Mouse (Mus musculus) hindbrain, embryonic 11.5 days (tissue): Measurements from ENCODE around the gene Slfn5. TPM values are rescaled to one million over a fixed set of nuclear protein-coding genes. Genes with fewer than 3 reads are reported as not detected.
"Not testable (repeated sequence)": the region's sequence is repeated elsewhere in the genome, so short reads cannot be mapped to it uniquely, and the experiment has no call there.

Source experiments
- ATAC-seq: fragments of 200-750 bp; cut with Nextera tagmentation; 2 replicates; pipeline ENCODE4 v1.8.0; 2017; ENCODE audit warnings: mild to moderate bottlenecking, moderate TSS enrichment, moderate library complexity; ENCODE audit not compliant: low FRiP score
- DNase-seq: peaks from one replicate; pipeline ENCODE4 v3.0.0-alpha.2; 2015; ENCODE audit warnings: low spot score
- H3K27ac ChIP-seq: fragments of 300-500 bp; sonication (generic); 2 replicates; pipeline ENCODE4 v1.5.1; 2014; ENCODE audit warnings: mild to moderate bottlenecking, low read depth, low read length
- H3K27me3 ChIP-seq: fragments of 300-500 bp; sonication (generic); 2 replicates; pipeline ENCODE4 v1.6.1; 2014; ENCODE audit warnings: mild to moderate bottlenecking, low read length, moderate library complexity, mixed read lengths; ENCODE audit not compliant: control insufficient read depth, insufficient read depth
- H3K36me3 ChIP-seq: fragments of 300-500 bp; sonication (generic); 2 replicates; pipeline ENCODE4 v1.6.1; 2014; ENCODE audit warnings: mild to moderate bottlenecking, low read length, moderate library complexity, mixed read lengths; ENCODE audit not compliant: control insufficient read depth, insufficient read depth
- H3K4me1 ChIP-seq: fragments of 300-500 bp; sonication (generic); replicated peaks from 2 replicates; pipeline ENCODE4 v1.6.1; 2014; ENCODE audit warnings: low read length, mixed read lengths; ENCODE audit not compliant: control insufficient read depth, insufficient read depth
- H3K4me2 ChIP-seq: fragments of 300-500 bp; sonication (generic); replicated peaks from 2 replicates; pipeline ENCODE4 v1.6.1; 2014; ENCODE audit warnings: mild to moderate bottlenecking, low read depth, low read length
- H3K4me3 ChIP-seq: fragments of 300-500 bp; sonication (generic); 2 replicates; pipeline ENCODE4 v1.5.1; 2014; ENCODE audit warnings: low read depth, low read length
- H3K9ac ChIP-seq: fragments of 300-500 bp; sonication (generic); 2 replicates; pipeline ENCODE4 v1.6.1; 2014; ENCODE audit warnings: low read depth, low read length
- H3K9me3 ChIP-seq: fragments of 300-500 bp; sonication (generic); 2 replicates; pipeline ENCODE4 v1.6.1; 2016; ENCODE audit warnings: low read length; ENCODE audit not compliant: control insufficient read depth
- WGBS: fragments of 180-500 bp; shearing (Covaris S2); extraction: QIAGEN DNeasy Blood & Tissue Kit; methylation state at CpG from one replicate; pipeline ENCODE4 v1.1.7; 2014; 5-methylcytosine and 5-hydroxymethylcytosine counted together
- polyA plus RNA-seq: library from polyadenylated mRNA; unstranded; fragments of >200 nt; fragmentation: Nextera tagmentation; extraction: Ambion mirVana; gene quantifications from 2 replicates; pipeline ENCODE4 v1.2.1, GENCODE M21; 2014

Slfn5 gene
- polyA plus RNA-seq, 1 experiment from 2014 or later: 1.3 TPM

DNA sequence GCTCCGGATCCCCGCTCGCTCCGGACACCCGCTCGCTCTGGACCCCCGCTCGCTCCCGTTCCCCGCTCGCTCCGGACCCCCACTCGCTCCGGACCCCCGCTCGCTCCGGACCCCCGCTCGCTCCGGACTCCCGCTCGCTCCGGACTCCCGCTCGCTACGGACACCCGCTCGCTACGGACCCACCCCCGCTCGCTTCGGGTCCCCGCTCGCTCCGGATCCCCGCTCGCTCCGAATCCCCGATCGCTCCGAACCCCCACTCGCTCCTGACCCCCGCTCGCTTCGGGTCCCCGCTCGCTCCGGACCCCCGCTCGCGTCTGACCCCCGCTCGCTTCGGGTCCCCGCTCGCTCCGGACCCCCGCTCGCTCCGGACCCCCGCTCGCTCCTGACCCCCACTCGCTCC lies 20.0 kb upstream of the Slfn5 start:
- WGBS: 1% methylated on average over 45 of the region's 63 CpGs
- Histone ChIP-seq H3K4me3 (peak overlapping the region; percentile 47), H3K9ac (peak overlapping the region; percentile 45; the same call in 1 of the 2 replicates), H3K27me3 (peaks cover 54% of the 10 kb centered on the region), H3K4me2 (peak overlapping the region; percentile 98)
- not testable (repeated sequence) for H3K4me1 ChIP-seq, H3K9me3 ChIP-seq, ATAC-seq, H3K36me3 ChIP-seq, H3K27ac ChIP-seq
- peak; percentile 36 for DNase-seq

GRCm38 (mm10) chr11:82931671-82932450 lies 19.3 kb upstream of the Slfn5 start:
- DNase-seq: peak; percentile 43
- ATAC-seq, H3K27ac ChIP-seq, H3K9me3 ChIP-seq, H3K4me1 ChIP-seq, H3K36me3 ChIP-seq: not testable (repeated sequence)
- Histone ChIP-seq H3K27me3 (peaks cover 54% of the 10 kb centered on the region), H3K9ac (peak overlapping the region; percentile 45), H3K4me2 (peak overlapping the region; percentile 98), H3K4me3 (peak overlapping the region; percentile 47)
- WGBS: 1% methylated on average over 71 of the region's 119 CpGs

DNA sequence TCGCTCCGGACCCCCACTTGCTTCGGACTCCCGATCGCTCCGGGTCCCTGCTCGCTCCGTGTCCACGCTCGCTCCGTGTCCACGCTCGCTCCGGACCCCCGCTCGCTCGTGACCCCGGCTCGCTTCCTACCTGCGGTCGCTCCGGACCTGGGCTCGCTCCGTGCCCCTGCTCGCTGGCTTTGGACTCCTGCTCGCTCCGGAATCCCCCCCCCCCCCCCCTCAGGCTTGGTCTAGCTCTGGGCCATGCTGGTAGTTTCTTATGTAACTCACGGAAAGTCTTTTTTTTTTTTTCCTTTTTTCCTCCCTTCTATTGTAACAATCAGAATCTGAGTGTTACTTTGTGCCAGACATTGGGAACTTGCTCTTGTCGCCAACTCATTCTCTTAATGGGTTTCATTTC lies 18.0 kb upstream of the Slfn5 start:
- peak; percentile 14 for DNase-seq

GRCm38 (mm10) chr11:82943336-82943735 lies 7.8 kb upstream of the Slfn5 start:
- Histone ChIP-seq H3K36me3 (no peaks in the 10 kb centered on the region), H3K4me2 (no peak overlapping the region), H3K9ac (no peak overlapping the region), H3K27ac (no peak overlapping the region), H3K4me1 (no peaks in the 10 kb centered on the region), H3K27me3 (no peaks in the 10 kb centered on the region), H3K4me3 (no peak overlapping the region), H3K9me3 (no peaks in the 10 kb centered on the region)
- WGBS: 62% methylated on average over 6 of the region's 6 CpGs
- DNase-seq: no peak
- no peak for ATAC-seq

More for the DNA sequence above, 18.0 kb upstream of the Slfn5 start:
- Histone ChIP-seq H3K36me3 (no peaks in the 10 kb centered on the region), H3K27ac (no peak overlapping the region), H3K9ac (no peak overlapping the region), H3K4me1 (0 out of 2 replicates have a peak, but pooled peaks cover 2% of the 10 kb centered on the region), H3K4me3 (peak overlapping the region; percentile 47), H3K27me3 (peaks cover 52% of the 10 kb centered on the region), H3K9me3 (no peaks in the 10 kb centered on the region), H3K4me2 (peak overlapping the region; percentile 98)
- no peak for ATAC-seq
- 3% methylated on average over 28 of the region's 29 CpGs for WGBS

GRCm38 (mm10) chr11:82945636-82946035 lies 5.5 kb upstream of the Slfn5 start:
- no peak overlapping the region for H3K27ac ChIP-seq
- DNase-seq (no peak), ATAC-seq (no peak)
- peaks cover 6% of the 10 kb centered on the region for H3K27me3 ChIP-seq
- no peak overlapping the region for H3K9ac ChIP-seq
- H3K4me2 ChIP-seq: no peak overlapping the region
- no peaks in the 10 kb centered on the region for H3K4me1 ChIP-seq
- no peaks in the 10 kb centered on the region for H3K9me3 ChIP-seq
- 81% methylated on average over 2 of the region's 2 CpGs for WGBS
- H3K4me3 ChIP-seq: no peak overlapping the region
- no peaks in the 10 kb centered on the region for H3K36me3 ChIP-seq

GRCm38 (mm10) chr11:82947457-82947856 lies 3.7 kb upstream of the Slfn5 start:
- ATAC-seq (no peak), DNase-seq (no peak)
- no peaks in the 10 kb centered on the region for H3K9me3 ChIP-seq
- H3K27me3 ChIP-seq: peaks cover 22% of the 10 kb centered on the region
- no peak overlapping the region for H3K27ac ChIP-seq
- no peak overlapping the region for H3K9ac ChIP-seq
- no peak overlapping the region for H3K4me3 ChIP-seq
- H3K4me2 ChIP-seq: no peak overlapping the region
- 53% methylated on average over 4 of the region's 4 CpGs for WGBS
- H3K36me3 ChIP-seq: no peaks in the 10 kb centered on the region
- H3K4me1 ChIP-seq: no peaks in the 10 kb centered on the region

DNA sequence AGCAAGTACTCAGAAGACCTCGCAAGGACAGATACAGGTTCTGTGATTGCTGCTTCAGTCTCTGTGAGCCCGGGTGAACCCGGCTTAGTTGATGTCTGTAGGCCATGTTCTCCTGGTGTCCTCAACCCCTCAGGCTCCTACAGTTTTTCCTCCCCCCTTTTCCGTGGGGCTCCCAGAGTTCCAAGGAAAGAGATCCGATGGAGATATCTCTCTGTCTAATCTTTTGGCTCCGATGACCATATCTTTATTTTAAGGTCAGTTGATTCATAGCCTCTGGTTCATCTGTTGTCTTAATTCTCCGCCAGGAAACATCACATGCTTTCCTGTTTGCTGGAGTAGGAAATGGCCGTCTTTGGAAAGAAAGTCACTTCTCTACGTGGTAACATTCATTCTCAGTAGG lies 2.1 kb upstream of the Slfn5 start:
- Histone ChIP-seq H3K4me2 (no peak overlapping the region), H3K9me3 (no peaks in the 10 kb centered on the region), H3K36me3 (no peaks in the 10 kb centered on the region), H3K4me3 (no peak overlapping the region), H3K9ac (no peak overlapping the region), H3K4me1 (no peaks in the 10 kb centered on the region), H3K27me3 (peaks cover 29% of the 10 kb centered on the region), H3K27ac (no peak overlapping the region)
- ATAC-seq (no peak), DNase-seq (no peak)
- 83% methylated on average over 9 of the region's 9 CpGs for WGBS

DNA sequence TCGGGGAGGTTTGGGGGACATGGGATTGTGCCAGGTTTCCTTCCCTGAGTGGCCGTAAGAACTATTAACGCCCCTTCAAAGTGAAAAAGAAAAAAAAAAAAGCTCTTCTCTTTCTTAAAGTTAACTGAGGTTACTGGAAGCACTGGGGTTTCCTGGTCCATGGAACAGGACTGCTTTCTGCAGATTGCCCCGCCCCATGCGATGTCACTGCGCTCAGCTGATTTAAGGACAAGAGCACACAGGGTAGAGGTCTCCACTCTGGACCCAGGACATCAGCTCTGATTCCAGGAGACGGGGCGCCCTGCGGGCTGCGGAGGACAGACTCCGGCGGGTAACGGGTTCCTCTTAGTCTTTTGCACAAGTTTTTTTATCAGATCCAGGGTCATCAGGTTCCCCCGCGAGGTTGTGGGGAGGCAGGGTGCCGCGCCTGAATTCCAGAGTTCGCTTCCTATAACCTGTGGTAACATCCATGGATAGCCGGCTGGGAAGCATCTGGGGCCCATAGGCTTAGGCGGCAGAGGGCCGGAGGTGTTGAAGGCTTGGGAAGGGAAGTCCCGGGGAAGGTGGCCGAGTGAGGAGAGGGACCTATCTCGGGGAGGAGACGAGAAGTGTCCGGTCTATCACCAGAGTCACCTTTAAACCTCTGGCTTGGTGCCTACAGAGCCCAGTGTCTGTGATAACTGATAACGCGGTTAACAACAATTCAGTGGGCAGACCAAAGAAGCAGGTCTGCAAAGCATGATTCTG lies 889 bp downstream of the Slfn5 start:
- H3K9ac ChIP-seq: no peak overlapping the region
- DNase-seq (peak; percentile 29), ATAC-seq (no peak)
- no peak overlapping the region for H3K27ac ChIP-seq
- no peaks in the 10 kb centered on the region for H3K36me3 ChIP-seq
- no peak overlapping the region; the same call in 1 of the 2 replicates for H3K4me2 ChIP-seq
- whole genome bisulfite sequencing: 14% methylated on average over 28 of the region's 28 CpGs
- H3K4me3 ChIP-seq: no peak overlapping the region
- no peaks in the 10 kb centered on the region for H3K9me3 ChIP-seq
- H3K4me1 ChIP-seq: no peaks in the 10 kb centered on the region
- peaks cover 29% of the 10 kb centered on the region for H3K27me3 ChIP-seq
